Mouse (Mus musculus) cortical plate, adult 2 months (tissue): Measurements from ENCODE around the gene Gm5447.

ENCODE experiments used
- CTCF ChIP-seq: fragments of 200-500 bp; IDR thresholded peaks from 2 replicates; pipeline ENCODE4 v1.5.1; 2011; ENCODE audit warnings: mild to moderate bottlenecking, control low read depth, low read length; ENCODE audit not compliant: insufficient read depth; ENCODE audit errors: extremely low read depth
- POLR2A ChIP-seq: fragments of 200-500 bp; IDR thresholded peaks from 2 replicates; pipeline ENCODE4 v1.6.1; 2011; ENCODE audit warnings: mild to moderate bottlenecking, low read length, control low read depth; ENCODE audit not compliant: insufficient read depth; ENCODE audit errors: extremely low read depth

DNA sequence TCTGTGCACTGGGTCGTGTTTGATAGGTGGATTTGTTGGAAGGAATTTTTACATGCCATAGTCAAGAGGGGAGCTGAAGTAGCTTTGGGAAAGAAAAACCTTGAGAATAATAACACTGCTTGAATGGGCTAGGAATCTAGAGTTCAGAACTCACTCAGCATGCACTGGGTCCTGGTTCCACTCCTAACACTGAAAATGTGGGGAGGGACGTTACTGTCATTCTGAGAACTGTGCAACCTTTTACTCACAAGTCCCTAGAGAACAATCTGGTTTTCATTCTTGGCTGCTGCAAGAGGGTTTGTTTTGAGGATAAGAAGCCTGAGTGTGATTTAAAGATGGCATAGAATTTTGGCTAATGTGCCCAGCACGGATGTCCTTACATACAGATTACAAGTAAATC lies 49.7 kb downstream of the Gm5447 start:
- no peak for TF ChIP-seq POLR2A
- no peak for TF ChIP-seq CTCF
